Mouse (Mus musculus) G1E (cell line): ENCODE data around the gene Fkbp14.

Experiments
- CTCF ChIP-seq: IDR thresholded peaks from 2 replicates; pipeline ENCODE4 v1.5.1; 2012; ENCODE audit warnings: low read depth, low read length, inconsistent platforms, mixed read lengths
- GATA1 ChIP-seq: IDR thresholded peaks from 2 replicates; pipeline ENCODE4 v1.6.1; 2012; ENCODE audit warnings: borderline replicate concordance, low read length, inconsistent platforms, mixed read lengths
- GATA2 ChIP-seq: IDR thresholded peaks from 2 replicates; pipeline ENCODE4 v1.6.1; 2012; ENCODE audit warnings: low read depth, low read length, inconsistent platforms, borderline replicate concordance
- POLR2AphosphoS5 ChIP-seq: IDR thresholded peaks from 2 replicates; pipeline ENCODE4 v1.6.1; 2012; ENCODE audit warnings: low read depth, low read length, inconsistent platforms; ENCODE audit not compliant: insufficient replicate concordance
- TAL1 ChIP-seq: conservative IDR thresholded peaks from 2 replicates; pipeline ENCODE4 v1.6.1; 2012; ENCODE audit warnings: low read depth, low read length, inconsistent platforms, mixed read lengths

- TF ChIP-seq CTCF (no peak), TAL1 (no peak), GATA1 (no peak), POLR2AphosphoS5 (no peak), GATA2 (no peak)
Observed at GRCm38 (mm10) chr6:54593766-54594468, 3.2 kb downstream of the Fkbp14 start.
